Mouse (Mus musculus): ENCODE results near the gene Scd1. TPM values are rescaled to one million over a fixed set of nuclear protein-coding genes. Genes with fewer than 3 reads are reported as not detected.

The Scd1 gene
- total and polyA plus RNA-seq, 3 experiments = 100 to 183 TPM; not detected in 1

DNA sequence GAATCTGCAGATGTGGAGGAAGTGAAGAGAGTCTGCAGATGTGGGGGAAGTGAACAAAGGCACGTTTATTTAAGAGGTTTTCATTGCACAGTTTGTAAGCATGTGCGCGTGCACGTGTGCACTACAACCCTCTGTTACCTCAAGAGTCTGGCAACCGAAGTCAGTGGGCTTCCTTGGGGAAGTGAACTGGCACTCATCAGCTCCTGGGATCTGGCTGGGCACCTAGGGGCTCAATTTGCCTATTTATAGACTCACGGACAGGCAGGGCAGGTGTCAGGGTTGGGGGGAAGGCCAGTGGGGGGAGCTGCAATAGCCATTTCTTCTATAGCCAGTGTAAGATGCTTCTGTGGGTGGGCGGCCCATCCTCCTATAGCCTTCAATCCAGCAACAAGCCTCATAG is 55.9 kb downstream of the Scd1 start:
- H3K9me3 ChIP-seq (replicated peaks; ENCODE audit: insufficient read depth, low read length) = no peaks in the 10 kb centered on the region
- no peak overlapping the region for H3K27ac ChIP-seq (ENCODE audit: control insufficient read depth, low read depth, low read length)
- no peak for DNase-seq (ENCODE audit: low read depth, low spot score)
- no peak overlapping the region for H3K9ac ChIP-seq (ENCODE audit: control insufficient read depth, low read depth, low read length, poor library complexity, severe bottlenecking)
- no peaks in the 10 kb centered on the region for H3K79me2 ChIP-seq (ENCODE audit: control insufficient read depth, insufficient read depth, low read length, poor library complexity)
- TF ChIP-seq ZC3H11A (IDR thresholded peaks at IDR 0.05; ENCODE audit: low read depth, low read length) (no peak), GATA1 (IDR thresholded peaks at IDR 0.05; ENCODE audit: low read depth, low read length) (no peak), USF1 (IDR thresholded peaks at IDR 0.05; ENCODE audit: low read depth, low read length) (no peak), KAT2A (conservative IDR thresholded peaks at IDR 0.05; ENCODE audit: low read depth, low read length) (no peak), ELF1 (IDR thresholded peaks at IDR 0.05; ENCODE audit: low read depth, low read length) (no peak), TBP (IDR thresholded peaks at IDR 0.05; ENCODE audit: low read depth, low read length) (no peak), RCOR1 (IDR thresholded peaks at IDR 0.05; ENCODE audit: low read depth, low read length) (no peak), CHD2 (IDR thresholded peaks at IDR 0.05; ENCODE audit: low read length) (no peak)
- no peaks in the 10 kb centered on the region for H3K4me1 ChIP-seq (ENCODE audit: control insufficient read depth in 1 of 2, insufficient read depth in 2 of 2, low read length in 2 of 2)
- H3K27me3 ChIP-seq (ENCODE audit: control insufficient read depth in 1 of 2, insufficient read depth in 2 of 2, low read length in 2 of 2) = peaks cover 13 to 14% of the 10 kb centered on the region in 2 experiments
- H3K36me3 ChIP-seq (ENCODE audit: control insufficient read depth in 1 of 2, insufficient read depth in 2 of 2, low read length in 2 of 2) = no peaks in the 10 kb centered on the region; a peak in 1 of 4 replicates
- no peak overlapping the region for H3K4me3 ChIP-seq (ENCODE audit: control insufficient read depth in 1 of 2, insufficient read depth in 1 of 2, low read depth in 2 of 2, low read length in 2 of 2)

DNA sequence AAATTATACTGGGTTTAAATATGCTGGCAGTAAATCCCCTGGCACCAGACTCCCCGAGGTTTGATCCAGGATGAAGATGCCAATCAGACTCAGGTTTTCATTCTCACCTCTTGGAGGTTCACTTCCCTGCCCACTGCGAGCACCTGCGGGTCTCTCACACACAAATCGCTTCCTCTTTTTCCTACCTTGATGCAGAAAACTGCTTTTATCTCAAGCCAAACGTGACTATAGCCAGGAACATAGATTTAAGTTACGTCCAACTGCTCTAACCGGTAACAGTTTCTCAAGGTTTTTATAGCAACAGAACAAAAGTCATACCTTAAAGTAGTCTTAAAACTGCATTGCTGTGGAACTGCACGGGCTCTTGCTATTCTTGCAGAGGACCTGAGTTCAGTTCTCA is 58.0 kb downstream of the Scd1 start:
- H3K27ac ChIP-seq (ENCODE audit: control insufficient read depth, low read depth, low read length) = no peak overlapping the region
- no peaks in the 10 kb centered on the region for H3K79me2 ChIP-seq (ENCODE audit: control insufficient read depth, insufficient read depth, low read length, poor library complexity)
- H3K9ac ChIP-seq (ENCODE audit: control insufficient read depth, low read depth, low read length, poor library complexity, severe bottlenecking) = no peak overlapping the region
- no peaks in the 10 kb centered on the region for H3K9me3 ChIP-seq (replicated peaks; ENCODE audit: insufficient read depth, low read length)
- no peaks in the 10 kb centered on the region for H3K4me1 ChIP-seq (ENCODE audit: control insufficient read depth in 1 of 2, insufficient read depth in 2 of 2, low read length in 2 of 2)
- TF ChIP-seq BHLHE40 (IDR thresholded peaks at IDR 0.05; ENCODE audit: borderline replicate concordance, low read depth, low read length) (peak; percentile 80; the same call in 1 of the 2 replicates), MEF2A (IDR thresholded peaks at IDR 0.05; ENCODE audit: extremely low read depth, insufficient replicate concordance, low read depth, low read length, poor library complexity, severe bottlenecking) (no peak), ZNF384 (IDR thresholded peaks at IDR 0.05; ENCODE audit: low read depth, low read length) (no peak)
- H3K27me3 ChIP-seq (ENCODE audit: control insufficient read depth in 1 of 2, insufficient read depth in 2 of 2, low read length in 2 of 2) = peaks cover 2 to 7% of the 10 kb centered on the region in 2 experiments; a peak in 3 of 4 replicates
- H3K36me3 ChIP-seq (ENCODE audit: control insufficient read depth in 1 of 2, insufficient read depth in 2 of 2, low read length in 2 of 2) = no peaks in the 10 kb centered on the region; a peak in 1 of 4 replicates
- H3K4me3 ChIP-seq (ENCODE audit: control insufficient read depth in 1 of 2, insufficient read depth in 1 of 2, low read depth in 2 of 2, low read length in 2 of 2) = no peak overlapping the region
- no peak for DNase-seq (ENCODE audit: low read depth, low spot score)

Other genes with a start within 250 kb of the Scd1 start
- gene Pkd2l1, start 215.4 kb downstream of the Scd1 start, total RNA-seq (2012; rRNA removed) = not detected in 2 replicates
- gene Pkd2l1, start 215.4 kb downstream of the Scd1 start, polyA plus RNA-seq (2012; ENCODE audit: insufficient read depth in 1 of 2, insufficient read length in 2 of 2, low read depth in 1 of 2, low replicate concordance in 2 of 2, missing spikeins in 1 of 2) = not detected
- 0.96 and 1.4 TPM in 2 replicates for gene Scd3, start 204.6 kb downstream of the Scd1 start, total RNA-seq (2012; rRNA removed)
- 100 to 1,000 TPM in 1 of 2 experiments, under 1 TPM in 1; 0.65 to 745 TPM for gene Scd3, start 204.6 kb downstream of the Scd1 start, polyA plus RNA-seq (2012; ENCODE audit: insufficient read depth in 1 of 2, insufficient read length in 2 of 2, low read depth in 1 of 2, low replicate concordance in 2 of 2, missing spikeins in 1 of 2)
- gene Scd2, start 114.2 kb downstream of the Scd1 start, total RNA-seq (2012; rRNA removed) = 392 and 554 TPM in 2 replicates
- gene Scd2, start 114.2 kb downstream of the Scd1 start, polyA plus RNA-seq (2012; ENCODE audit: insufficient read depth in 1 of 2, insufficient read length in 2 of 2, low read depth in 1 of 2, low replicate concordance in 2 of 2, missing spikeins in 1 of 2) = 100 to 1,000 TPM in 1 of 2 experiments, 10 to 100 TPM in 1; 47.4 to 593 TPM
- gene Scd4, start 74.8 kb downstream of the Scd1 start, total RNA-seq (2012; rRNA removed) = 0.16 and 0.31 TPM in 2 replicates
- gene Scd4, start 74.8 kb downstream of the Scd1 start, polyA plus RNA-seq (2012; ENCODE audit: insufficient read depth in 1 of 2, insufficient read length in 2 of 2, low read depth in 1 of 2, low replicate concordance in 2 of 2, missing spikeins in 1 of 2) = under 1 TPM in 1 of 2 experiments, not detected in 1; 0.36 TPM
- not detected in 2 replicates for gene Wnt8b, start 85.6 kb upstream of the Scd1 start, total RNA-seq (2012; rRNA removed)
- not detected for gene Wnt8b, start 85.6 kb upstream of the Scd1 start, polyA plus RNA-seq (2012; ENCODE audit: insufficient read depth in 1 of 2, insufficient read length in 2 of 2, low read depth in 1 of 2, low replicate concordance in 2 of 2, missing spikeins in 1 of 2)
- gene Sec31b, start 138.0 kb upstream of the Scd1 start, total RNA-seq (2012; rRNA removed) = 0.12 and 0.29 TPM in 2 replicates
- gene Sec31b, start 138.0 kb upstream of the Scd1 start, polyA plus RNA-seq (2012; ENCODE audit: insufficient read depth in 1 of 2, insufficient read length in 2 of 2, low read depth in 1 of 2, low replicate concordance in 2 of 2, missing spikeins in 1 of 2) = 1 to 10 TPM in 1 of 2 experiments, not detected in 1; 1.2 TPM
- not detected in 2 replicates for gene Gm20538, start 145.0 kb upstream of the Scd1 start, total RNA-seq (2012; rRNA removed)
- gene Gm20538, start 145.0 kb upstream of the Scd1 start, polyA plus RNA-seq (2012; ENCODE audit: insufficient read depth in 1 of 2, insufficient read length in 2 of 2, low read depth in 1 of 2, low replicate concordance in 2 of 2, missing spikeins in 1 of 2) = not detected
- gene Ndufb8, start 147.6 kb upstream of the Scd1 start, total RNA-seq (2012; rRNA removed) = 685 and 725 TPM in 2 replicates
- 1,000 to 10,000 TPM in 1 of 2 experiments, 100 to 1,000 TPM in 1; 592 to 1,203 TPM for gene Ndufb8, start 147.6 kb upstream of the Scd1 start, polyA plus RNA-seq (2012; ENCODE audit: insufficient read depth in 1 of 2, insufficient read length in 2 of 2, low read depth in 1 of 2, low replicate concordance in 2 of 2, missing spikeins in 1 of 2)
- gene Hif1an, start 155.0 kb upstream of the Scd1 start, total RNA-seq (2012; rRNA removed) = 16.3 and 16.9 TPM in 2 replicates
- gene Hif1an, start 155.0 kb upstream of the Scd1 start, polyA plus RNA-seq (2012; ENCODE audit: insufficient read depth in 1 of 2, insufficient read length in 2 of 2, low read depth in 1 of 2, low replicate concordance in 2 of 2, missing spikeins in 1 of 2) = 10 to 100 TPM; 36.1 to 54.5 TPM